Mouse (Mus musculus) cortical plate, adult 2 months (tissue): ENCODE measurements around the gene Sprr4.
A peak's percentile ranks its signal among the peaks of the same experiment; 100 is the strongest.

Source experiments
- CTCF ChIP-seq: fragments of 200-500 bp; IDR thresholded peaks from 2 replicates; pipeline ENCODE4 v1.5.1; 2011; ENCODE audit warnings: mild to moderate bottlenecking, control low read depth, low read length; ENCODE audit not compliant: insufficient read depth; ENCODE audit errors: extremely low read depth
- POLR2A ChIP-seq: fragments of 200-500 bp; IDR thresholded peaks from 2 replicates; pipeline ENCODE4 v1.6.1; 2011; ENCODE audit warnings: mild to moderate bottlenecking, low read length, control low read depth; ENCODE audit not compliant: insufficient read depth; ENCODE audit errors: extremely low read depth

DNA sequence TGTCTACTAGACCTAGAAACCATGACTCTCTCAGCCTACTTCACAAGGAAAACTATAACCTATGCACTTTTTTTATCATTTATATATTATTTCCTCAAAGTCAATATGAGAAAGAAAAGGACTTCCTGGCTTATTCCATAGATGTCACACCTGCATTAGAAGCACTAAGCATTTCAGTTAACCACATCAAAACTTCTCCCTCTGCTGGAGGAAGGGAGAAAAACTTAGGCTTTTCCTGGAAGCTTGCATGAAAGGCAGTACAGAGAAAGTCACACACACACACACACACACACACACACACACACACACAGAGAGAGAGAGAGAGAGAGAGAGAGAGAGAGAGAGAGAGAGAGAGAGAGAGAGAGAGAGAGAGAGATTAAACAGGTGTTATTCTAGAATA lies 12.0 kb upstream of the Sprr4 start:
- TF ChIP-seq CTCF (peak; percentile 14; the same call in 1 of the 2 replicates), POLR2A (no peak)
